Mouse (Mus musculus): ENCODE measurements at regions not wholly inside any gene's neighbourhood (a gene's known extent, or its start where the extent isn't known, plus 50 kb on each side); places are given as distances from the start of the nearest gene placed in this dataset.

DNA sequence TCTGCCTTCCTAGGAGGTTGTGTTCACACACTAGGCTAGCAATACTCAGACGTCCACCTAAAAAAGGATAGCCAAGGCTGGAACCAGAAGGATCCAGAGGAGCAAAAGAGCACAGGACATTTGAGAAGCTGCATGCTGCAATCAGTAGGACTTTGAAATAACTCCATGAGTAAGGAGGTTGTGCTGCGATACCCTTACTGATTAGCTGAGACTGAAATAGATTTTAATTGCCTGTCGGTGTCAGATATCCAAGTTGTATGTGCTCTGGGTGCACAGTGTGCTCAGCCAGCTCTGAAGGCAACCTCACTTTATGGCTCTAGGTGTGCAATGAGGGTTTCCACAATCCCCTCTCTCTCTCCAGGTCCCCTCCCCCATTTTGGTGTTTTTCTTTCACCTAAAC, 2159.2 kb upstream of the Gm7489 start:
- no peak for DNase-seq (ENCODE audit: low spot score)

DNA sequence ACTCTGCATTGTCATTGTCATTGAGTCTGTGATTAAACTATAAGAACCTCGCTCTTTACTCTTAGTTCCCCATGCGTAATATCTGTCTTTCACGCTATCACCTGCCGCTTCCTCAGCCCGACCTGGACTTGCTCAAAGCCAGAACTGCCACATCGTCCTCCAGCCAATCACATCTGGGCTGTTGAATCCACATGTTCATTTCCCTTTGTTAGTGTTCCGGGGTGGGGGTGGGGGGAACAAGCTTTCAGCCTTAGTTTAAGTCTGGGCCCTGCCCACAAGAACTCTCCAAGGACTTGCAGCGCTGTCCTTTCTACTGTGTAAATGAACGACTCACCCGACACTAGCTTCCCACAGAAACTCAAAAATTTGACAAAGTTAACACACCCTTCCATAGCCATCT, 2154.6 kb upstream of the Gm7489 start:
- no peak for DNase-seq (ENCODE audit: low spot score)

DNA sequence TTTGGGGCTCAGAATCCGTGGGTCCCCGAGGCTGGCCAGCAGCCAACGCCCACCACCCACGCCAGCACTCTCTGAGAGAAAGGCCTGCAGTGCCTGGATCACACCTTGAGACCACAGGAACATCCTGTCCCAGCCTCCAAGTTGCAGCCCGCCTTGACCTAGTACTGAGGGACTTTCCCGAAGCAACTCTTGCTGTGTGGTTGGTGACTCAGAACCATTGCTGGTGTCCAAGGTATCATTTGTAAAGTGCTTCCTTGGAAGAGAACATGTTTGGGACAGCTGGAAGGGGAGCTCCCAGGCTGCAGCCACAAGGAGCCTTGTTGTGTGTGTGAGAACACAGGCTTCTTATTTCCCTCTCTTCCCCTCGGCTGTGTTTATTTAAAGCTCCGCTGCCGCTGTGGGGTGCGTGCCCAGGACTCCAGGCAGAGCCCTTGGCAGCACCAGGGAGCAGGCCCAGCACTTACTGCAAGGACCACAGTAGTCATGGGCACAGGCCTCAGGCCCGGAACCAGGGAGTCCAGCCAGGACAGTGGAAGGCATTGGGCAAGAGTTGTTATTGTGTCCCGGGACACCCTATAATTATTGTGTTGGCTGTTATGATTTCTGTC, 2153.8 kb upstream of the Gm7489 start:
- no peak for DNase-seq (ENCODE audit: low spot score)

DNA sequence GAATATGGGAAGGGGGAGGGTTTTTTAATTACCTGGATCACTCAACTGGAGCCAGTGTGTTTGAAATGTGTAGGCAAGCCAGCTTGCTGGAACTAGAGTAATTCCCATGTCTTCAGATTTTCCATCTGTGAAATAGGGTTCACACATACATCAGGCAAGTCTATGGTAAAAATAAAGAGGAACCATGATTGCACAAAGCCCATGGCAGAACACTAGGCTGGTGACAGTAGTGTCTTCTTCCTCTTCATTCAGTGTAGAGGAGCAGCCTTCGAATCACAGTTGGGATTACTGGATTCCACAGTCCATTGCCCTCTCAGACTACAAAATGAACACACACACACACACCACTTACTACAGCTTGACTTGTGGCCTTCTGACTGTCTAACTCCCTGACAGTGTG, 2150.5 kb upstream of the Gm7489 start:
- no peak for DNase-seq (ENCODE audit: low spot score)
